In the genomic region with DNA sequence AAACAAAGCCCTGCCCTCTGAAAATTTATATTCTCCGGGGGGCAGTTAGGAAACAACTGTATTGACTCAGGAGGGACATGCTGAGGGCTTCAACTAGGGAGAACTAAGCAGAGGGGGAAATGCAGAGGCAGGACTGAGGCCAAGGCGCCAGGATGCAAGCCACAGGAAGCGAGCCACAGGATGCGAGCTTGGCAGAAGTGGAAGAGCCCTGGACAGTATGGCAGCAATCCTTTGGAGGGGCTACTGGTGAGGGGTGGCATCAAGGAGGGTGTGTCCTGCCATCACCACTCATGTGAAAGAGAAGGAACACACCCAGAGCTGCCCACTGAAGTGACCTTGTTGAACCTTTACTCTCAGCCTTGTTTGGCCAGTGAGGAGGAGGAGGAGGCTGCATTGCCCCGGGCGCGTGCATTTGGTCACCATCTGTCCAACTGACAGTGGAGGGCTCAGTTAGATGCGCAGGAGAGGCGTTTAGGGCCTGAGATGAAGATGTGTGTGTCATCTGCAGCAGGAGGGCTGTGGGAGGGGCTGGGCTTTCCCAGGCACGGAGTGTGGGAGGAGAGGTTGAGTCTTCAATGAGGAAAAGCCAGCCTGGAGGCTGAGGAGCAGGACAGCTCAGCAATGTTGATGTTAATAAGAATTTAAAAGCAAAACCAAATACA, we compare ENCODE assay signal across 17 mouse cellular contexts. TPM values are rescaled to one million over a fixed set of nuclear protein-coding genes. Genes with fewer than 3 reads are reported as not detected.
A peak's percentile ranks its signal among the peaks of the same experiment; 100 is the strongest.
DNase-seq lines count a peak whose midpoint lies in the region; ATAC-seq lines count a peak whose summit lies in the region.
"Had no signal": no experiment of that assay in that cellular context is flagged by ENCODE, and none has a peak within 500 bp of the region (broad histone marks: within the 10 kb centered on the region; RNA-seq: fewer than 3 reads in every experiment).

No protein-coding gene starts in this region.

- no peak overlapping the region for H3K4me2 ChIP-seq in kidney, embryonic 14.5 days (replicated peaks; ENCODE audit: low read depth, low read length)
- H3K4me2 ChIP-seq in liver, embryonic 12.5 days = no peak overlapping the region

- no peak overlapping the region for H3K27ac ChIP-seq in kidney, embryonic 14.5 days (ENCODE audit: low read depth, low read length)
- no peak overlapping the region for H3K27ac ChIP-seq in liver, embryonic 12.5 days

- WGBS in kidney, embryonic 14.5 days = 36% methylated on average over 10 of the region's 10 CpGs
- 54% methylated on average over 10 of the region's 10 CpGs for WGBS in liver, embryonic 12.5 days (ENCODE audit: insufficient replicate concordance)

- no peak for DNase-seq in kidney, adult 8-10 months
- DNase-seq in right cerebral cortex, postnatal 36 days (ENCODE audit: low spot score in 2 of 2) = peak; percentile 14 to 32
- DNase-seq in right cerebral cortex, postnatal 14 days = no peak
- peak; percentile 35 for DNase-seq in embryo, embryonic 9.5 days (ENCODE audit: extremely low spot score)
- DNase-seq in gastrocnemius, postnatal 36 days = no peak
- DNase-seq: adrenal gland, postnatal 36 days; heart, postnatal 10 days; lung, adult 18-20 months; thymus, postnatal 36 days had no signal

- intact Hi-C loops in gastrocnemius, postnatal 36 days (cut with DNase I) = no loop called here

- ATAC-seq in kidney, embryonic 14.5 days (ENCODE audit: low FRiP score, low TSS enrichment) = peak; percentile 73
- no peak for ATAC-seq in liver, embryonic 12.5 days
- ATAC-seq: forebrain, embryonic 14.5 days had no signal

- no peak overlapping the region for H3K9ac ChIP-seq in kidney, embryonic 14.5 days (ENCODE audit: low read depth, low read length)
- no peak overlapping the region for H3K9ac ChIP-seq in liver, embryonic 12.5 days

- no peaks in the 10 kb centered on the region for H3K36me3 ChIP-seq in kidney, embryonic 14.5 days (ENCODE audit: control insufficient read depth, insufficient read depth, low read length)
- no peaks in the 10 kb centered on the region for H3K36me3 ChIP-seq in liver, embryonic 12.5 days

- H3K9me3 ChIP-seq in kidney, embryonic 14.5 days (ENCODE audit: control insufficient read depth, low read length) = no peaks in the 10 kb centered on the region
- H3K9me3 ChIP-seq in liver, embryonic 12.5 days (replicated peaks) = no peaks in the 10 kb centered on the region

- H3K4me1 ChIP-seq in kidney, embryonic 14.5 days (ENCODE audit: control insufficient read depth, insufficient read depth, low read length) = 0 out of 2 replicates have a peak, but pooled peaks cover 6% of the 10 kb centered on the region
- H3K4me1 ChIP-seq in liver, embryonic 12.5 days = 0 out of 2 replicates have a peak, but pooled peaks cover 3% of the 10 kb centered on the region

- no peaks in the 10 kb centered on the region for H3K27me3 ChIP-seq in kidney, embryonic 14.5 days (ENCODE audit: control insufficient read depth, insufficient read depth, low read length)
- no peaks in the 10 kb centered on the region for H3K27me3 ChIP-seq in liver, embryonic 12.5 days (replicated peaks)
- H3K27me3 ChIP-seq: CH12.LX had no signal

- H3K4me3 ChIP-seq in kidney, embryonic 14.5 days (ENCODE audit: low read length) = no peak overlapping the region
- no peak overlapping the region for H3K4me3 ChIP-seq in liver, embryonic 12.5 days
- H3K4me3 ChIP-seq: megakaryocyte, embryonic 14.5 days had no signal

RNA-seq across cellular contexts. Expression of gene Susd4, which starts 13.2 kb away (rescaled TPM):
- 15.8 and 23.6 TPM in 2 replicates for polyA plus RNA-seq in kidney, embryonic 14.5 days (2014; fragmentation: Nextera tagmentation; extraction: Ambion mirVana)
- 3.1 and 3.5 TPM in 2 replicates for polyA plus RNA-seq in liver, embryonic 12.5 days (2016; fragmentation: Nextera tagmentation; extraction: Ambion mirVana)
- total RNA-seq in gastrocnemius, postnatal 36 days (2021) = under 1 TPM; 0.59 to 0.69 TPM
- total RNA-seq: CH12.LX had no signal

RNA-seq across cellular contexts. Expression of gene Ccdc185, which starts 27.9 kb away (rescaled TPM):
- not detected in 2 replicates for polyA plus RNA-seq in kidney, embryonic 14.5 days (2014; fragmentation: Nextera tagmentation; extraction: Ambion mirVana)
- not detected in 2 replicates for polyA plus RNA-seq in liver, embryonic 12.5 days (2016; fragmentation: Nextera tagmentation; extraction: Ambion mirVana)
- not detected for total RNA-seq in gastrocnemius, postnatal 36 days (2021)
- total RNA-seq: adrenal gland, postnatal 36 days; CH12.LX; heart, postnatal 10 days; left cerebral cortex, postnatal 25 days had no signal
- polyA plus RNA-seq: cortical plate, adult 2 months; forebrain, embryonic 14.5 days; large intestine, adult 2 months had no signal

Comparison
In these comparisons a context has a peak if more than half of its experiments do, and no peak if none do; other contexts are left out.
1. DNase-seq: peak in right cerebral cortex, postnatal 36 days (2 of 2) and embryo, embryonic 9.5 days (single experiment); none in kidney, adult 8-10 months (0 of 2), right cerebral cortex, postnatal 14 days (single experiment) and gastrocnemius, postnatal 36 days (0 of 2).